Mouse (Mus musculus) naive thymus-derived CD4-positive, alpha-beta T cell, adult 2 months (primary cell): ENCODE measurements around the gene Sh3rf3.

ENCODE experiments used
- DNase-seq: peaks from one replicate; pipeline ENCODE4 v3.0.0-alpha.2; 2011; ENCODE audit warnings: low read depth

The Sh3rf3 gene

GRCm38 (mm10) chr10:58854548-58855198 lies 41.5 kb downstream of the Sh3rf3 start:
- DNase-seq: no peak

- no peak for DNase-seq
These were observed 42.1 kb downstream of the Sh3rf3 start for GRCm38 (mm10) chr10:58855199-58855751.

GRCm38 (mm10) chr10:58855814-58856213 lies 42.7 kb downstream of the Sh3rf3 start:
- DNase-seq: no peak

- no peak for DNase-seq
These were observed 43.6 kb downstream of the Sh3rf3 start for GRCm38 (mm10) chr10:58856742-58857141.

- no peak for DNase-seq
These were observed 51.6 kb downstream of the Sh3rf3 start for GRCm38 (mm10) chr10:58864735-58865134.

GRCm38 (mm10) chr10:58867536-58867935 lies 54.4 kb downstream of the Sh3rf3 start:
- DNase-seq: no peak

GRCm38 (mm10) chr10:58869836-58870235 lies 56.7 kb downstream of the Sh3rf3 start:
- DNase-seq: no peak

GRCm38 (mm10) chr10:58871149-58871820 lies 58.1 kb downstream of the Sh3rf3 start:
- DNase-seq: no peak

GRCm38 (mm10) chr10:58871821-58872577 lies 58.8 kb downstream of the Sh3rf3 start:
- DNase-seq: no peak

- DNase-seq: no peak
These were observed 64.7 kb downstream of the Sh3rf3 start for GRCm38 (mm10) chr10:58877835-58878234.

GRCm38 (mm10) chr10:58878636-58879035 lies 65.5 kb downstream of the Sh3rf3 start:
- no peak for DNase-seq

- no peak for DNase-seq
These were observed 69.6 kb downstream of the Sh3rf3 start for GRCm38 (mm10) chr10:58882741-58883140.

- no peak for DNase-seq
These were observed 72.2 kb downstream of the Sh3rf3 start for GRCm38 (mm10) chr10:58885351-58885750.

- no peak for DNase-seq
These were observed 72.7 kb downstream of the Sh3rf3 start for GRCm38 (mm10) chr10:58885816-58886215.

GRCm38 (mm10) chr10:58890671-58891439 lies 77.7 kb downstream of the Sh3rf3 start:
- DNase-seq: no peak

GRCm38 (mm10) chr10:58895431-58895830 lies 82.3 kb downstream of the Sh3rf3 start:
- no peak for DNase-seq

GRCm38 (mm10) chr10:58897009-58897543 lies 83.9 kb downstream of the Sh3rf3 start:
- DNase-seq: no peak

- DNase-seq: no peak
These were observed 92.1 kb downstream of the Sh3rf3 start for GRCm38 (mm10) chr10:58905253-58905652.

GRCm38 (mm10) chr10:58907001-58907443 lies 93.9 kb downstream of the Sh3rf3 start:
- DNase-seq: no peak

- no peak for DNase-seq
These were observed 95.3 kb downstream of the Sh3rf3 start for GRCm38 (mm10) chr10:58908451-58908850.
